Mouse (Mus musculus) forebrain, embryonic 13.5 days (tissue): ENCODE data around the gene Obscn. TPM values are rescaled to one million over a fixed set of nuclear protein-coding genes. Genes with fewer than 3 reads are reported as not detected.

Experiments used
- ATAC-seq: fragments of 200-750 bp; cut with Nextera tagmentation; 2 replicates; pipeline ENCODE4 v1.8.0; 2017
- H3K27ac ChIP-seq: fragments of 300-500 bp; sonication (generic); 2 replicates; pipeline ENCODE4 v1.5.1; 2015; ENCODE audit warnings: inconsistent platforms, mild to moderate bottlenecking, moderate library complexity
- H3K27me3 ChIP-seq: fragments of 300-500 bp; sonication (generic); 2 replicates; pipeline ENCODE4 v1.6.1; 2015; ENCODE audit warnings: mild to moderate bottlenecking, inconsistent platforms
- H3K36me3 ChIP-seq: fragments of 300-500 bp; sonication (generic); 2 replicates; pipeline ENCODE4 v1.6.1; 2015; ENCODE audit warnings: mild to moderate bottlenecking, inconsistent platforms; ENCODE audit not compliant: poor library complexity, severe bottlenecking
- H3K4me1 ChIP-seq: fragments of 300-500 bp; sonication (generic); 2 replicates; pipeline ENCODE4 v1.6.1; 2015; ENCODE audit warnings: inconsistent platforms
- H3K4me2 ChIP-seq: fragments of 300-500 bp; sonication (generic); 2 replicates; pipeline ENCODE4 v1.6.1; 2015; ENCODE audit warnings: inconsistent platforms, mild to moderate bottlenecking, moderate library complexity
- H3K4me3 ChIP-seq: fragments of 300-500 bp; sonication (generic); 2 replicates; pipeline ENCODE4 v1.5.1; 2015; ENCODE audit warnings: mild to moderate bottlenecking, inconsistent platforms
- H3K9ac ChIP-seq: fragments of 300-500 bp; sonication (generic); 2 replicates; pipeline ENCODE4 v1.6.1; 2015; ENCODE audit warnings: mild to moderate bottlenecking, inconsistent platforms
- H3K9me3 ChIP-seq: fragments of 300-500 bp; sonication (generic); replicated peaks from 2 replicates; pipeline ENCODE4 v1.6.1; 2016; ENCODE audit warnings: inconsistent platforms
- WGBS: fragments of 180-500 bp; shearing (Covaris S2); methylation state at CpG from one replicate; pipeline ENCODE4 v1.1.7; 2015; 5-methylcytosine and 5-hydroxymethylcytosine counted together
- polyA plus RNA-seq: library from polyadenylated mRNA; unstranded; fragments of >200 nt; fragmentation: Nextera tagmentation; extraction: Ambion mirVana; gene quantifications from 2 replicates; pipeline ENCODE4 v1.2.1, GENCODE M21; 2015

Obscn gene
- polyA plus RNA-seq, 1 experiment from 2014 or later: 0.04 TPM

DNA sequence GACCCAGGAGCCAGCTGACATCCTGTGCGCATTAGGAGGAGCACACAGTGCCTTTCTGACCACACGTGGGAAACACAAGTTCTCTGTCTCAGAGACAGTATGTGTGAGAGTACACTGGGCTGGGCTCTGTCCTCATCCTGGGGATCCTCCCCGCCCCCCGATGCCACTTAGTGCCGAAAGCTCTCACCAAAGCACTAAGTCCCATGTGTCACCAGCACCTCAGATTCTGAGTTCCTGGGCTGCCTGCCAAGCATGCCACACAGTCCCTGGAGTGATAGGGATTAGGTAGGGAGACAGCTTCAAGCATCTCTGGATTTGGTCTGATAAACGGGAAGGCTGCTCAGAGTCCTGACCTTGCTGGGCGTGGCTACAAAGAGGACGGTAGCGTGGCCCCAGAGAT lies 145.4 kb downstream of the Obscn start:
- no peak for ATAC-seq
- H3K4me2 ChIP-seq: no peak overlapping the region
- no peak overlapping the region for H3K9ac ChIP-seq
- no peaks in the 10 kb centered on the region for H3K9me3 ChIP-seq
- H3K27me3 ChIP-seq: peaks cover 24% of the 10 kb centered on the region
- WGBS: 83% methylated on average over 9 of the region's 9 CpGs
- peaks cover 57% of the 10 kb centered on the region for H3K36me3 ChIP-seq
- no peaks in the 10 kb centered on the region; the same call in 1 of the 2 replicates for H3K4me1 ChIP-seq
- H3K27ac ChIP-seq: no peak overlapping the region
- no peak overlapping the region for H3K4me3 ChIP-seq

DNA sequence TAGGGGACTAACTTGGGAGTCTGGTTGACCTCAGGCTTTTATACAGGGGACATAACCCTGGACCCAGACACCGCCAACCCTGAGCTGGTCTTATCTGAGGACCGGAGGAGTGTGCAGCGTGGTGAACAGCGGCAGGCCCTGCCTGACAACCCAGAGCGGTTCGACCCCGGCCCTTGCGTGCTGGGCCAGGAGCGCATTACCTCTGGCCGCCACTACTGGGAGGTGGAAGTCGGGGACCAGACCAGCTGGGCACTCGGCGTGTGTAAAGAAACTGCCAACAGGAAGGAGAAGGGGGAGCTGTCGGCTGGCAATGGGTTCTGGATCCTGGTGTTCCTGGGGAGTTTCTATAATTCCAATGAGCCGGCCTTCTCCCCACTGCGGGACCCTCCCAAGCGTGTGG lies 146.1 kb downstream of the Obscn start:
- Histone ChIP-seq H3K4me2 (no peak overlapping the region), H3K9me3 (no peaks in the 10 kb centered on the region), H3K36me3 (peaks cover 63% of the 10 kb centered on the region), H3K4me3 (no peak overlapping the region), H3K4me1 (no peaks in the 10 kb centered on the region; the same call in 1 of the 2 replicates), H3K27ac (no peak overlapping the region), H3K27me3 (peaks cover 17% of the 10 kb centered on the region), H3K9ac (no peak overlapping the region)
- 89% methylated on average over 17 of the region's 17 CpGs for WGBS
- no peak for ATAC-seq

DNA sequence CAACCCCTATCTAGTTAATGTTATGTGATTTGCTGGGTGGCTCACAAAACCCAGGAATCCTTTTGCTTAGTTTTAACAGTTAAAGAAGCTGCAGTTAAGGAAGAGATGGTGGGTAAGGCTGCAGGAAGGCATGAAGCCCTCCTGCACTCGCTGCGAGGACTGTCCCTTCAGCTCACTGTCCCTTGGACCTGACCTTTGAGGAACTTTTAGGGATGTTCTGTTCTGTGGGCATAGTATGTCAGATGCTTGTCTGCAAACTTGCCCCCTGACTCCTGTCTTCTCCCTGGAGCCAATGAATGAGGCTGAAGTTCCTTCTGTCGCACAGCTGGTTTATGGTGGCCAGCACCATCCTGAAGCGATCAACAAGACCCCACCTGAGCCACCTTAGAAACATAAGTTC lies 147.0 kb downstream of the Obscn start:
- no peak overlapping the region for H3K4me2 ChIP-seq
- no peaks in the 10 kb centered on the region; the same call in 1 of the 2 replicates for H3K4me1 ChIP-seq
- WGBS: 95% methylated on average over 4 of the region's 4 CpGs
- H3K4me3 ChIP-seq: no peak overlapping the region
- no peaks in the 10 kb centered on the region for H3K9me3 ChIP-seq
- no peak overlapping the region for H3K27ac ChIP-seq
- H3K36me3 ChIP-seq: peaks cover 73% of the 10 kb centered on the region
- H3K27me3 ChIP-seq: peaks cover 11% of the 10 kb centered on the region
- H3K9ac ChIP-seq: no peak overlapping the region
- ATAC-seq: no peak

DNA sequence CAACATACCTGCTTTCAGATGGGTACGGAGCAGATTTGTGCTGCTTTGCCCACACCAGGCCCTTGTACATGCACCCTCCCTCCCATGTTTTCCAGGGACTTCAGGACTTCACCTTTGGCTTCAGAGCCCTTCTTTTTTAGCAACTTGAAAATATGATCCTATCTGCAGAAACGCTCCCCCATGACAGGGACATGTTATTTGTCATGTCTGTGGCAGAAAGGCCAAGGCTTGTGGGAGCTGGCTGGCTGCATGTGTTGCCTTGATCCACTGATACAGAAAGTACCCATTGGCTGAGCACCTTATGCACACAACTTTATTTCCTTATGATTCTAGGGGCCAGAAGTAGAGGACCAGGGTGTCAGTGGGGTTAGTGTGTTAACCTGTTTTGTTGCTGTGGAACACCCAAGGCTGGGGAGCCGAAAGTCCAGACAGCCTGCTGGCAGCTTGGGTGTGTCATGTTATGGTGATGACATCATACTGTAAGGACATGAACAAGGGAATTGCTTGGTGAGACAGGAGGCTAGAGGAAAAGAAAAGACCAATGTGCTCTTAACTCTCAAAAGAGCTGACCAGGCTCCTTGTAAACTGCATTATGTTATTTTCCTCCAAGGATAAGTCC lies 150.8 kb downstream of the Obscn start:
- Histone ChIP-seq H3K4me1 (peaks cover 13% of the 10 kb centered on the region), H3K9ac (no peak overlapping the region), H3K27me3 (no peaks in the 10 kb centered on the region), H3K36me3 (peaks cover 83% of the 10 kb centered on the region), H3K4me3 (no peak overlapping the region), H3K4me2 (no peak overlapping the region), H3K9me3 (no peaks in the 10 kb centered on the region), H3K27ac (no peak overlapping the region)
- ATAC-seq: no peak
- WGBS: 94% methylated on average over 3 of the region's 3 CpGs

DNA sequence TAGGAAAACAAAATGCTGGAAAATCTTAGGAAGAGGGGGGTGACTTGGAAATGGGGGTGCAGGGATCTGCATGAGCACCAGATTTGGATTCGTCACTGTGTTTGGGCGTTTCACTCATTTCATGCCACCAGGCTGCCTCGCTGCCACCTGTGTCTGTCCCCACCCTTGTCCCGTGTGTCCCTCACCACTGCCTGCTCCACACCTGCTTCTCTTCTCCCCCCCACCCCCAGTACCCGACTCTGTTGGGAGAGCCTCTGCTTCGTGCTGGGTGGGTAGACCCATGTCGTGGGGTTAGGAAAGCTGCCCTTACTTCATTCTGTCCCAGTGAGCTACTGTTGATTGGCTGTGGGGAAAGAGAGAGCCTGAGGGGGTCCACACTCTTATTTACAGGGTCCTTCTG lies 151.5 kb downstream of the Obscn start:
- no peak overlapping the region; the same call in 1 of the 2 replicates for H3K9ac ChIP-seq
- peaks cover 76% of the 10 kb centered on the region for H3K36me3 ChIP-seq
- WGBS: 91% methylated on average over 7 of the region's 7 CpGs
- no peak overlapping the region for H3K4me2 ChIP-seq
- no peak for ATAC-seq
- no peak overlapping the region for H3K27ac ChIP-seq
- no peaks in the 10 kb centered on the region for H3K9me3 ChIP-seq
- H3K27me3 ChIP-seq: no peaks in the 10 kb centered on the region
- H3K4me3 ChIP-seq: no peak overlapping the region
- H3K4me1 ChIP-seq: peaks cover 20% of the 10 kb centered on the region

DNA sequence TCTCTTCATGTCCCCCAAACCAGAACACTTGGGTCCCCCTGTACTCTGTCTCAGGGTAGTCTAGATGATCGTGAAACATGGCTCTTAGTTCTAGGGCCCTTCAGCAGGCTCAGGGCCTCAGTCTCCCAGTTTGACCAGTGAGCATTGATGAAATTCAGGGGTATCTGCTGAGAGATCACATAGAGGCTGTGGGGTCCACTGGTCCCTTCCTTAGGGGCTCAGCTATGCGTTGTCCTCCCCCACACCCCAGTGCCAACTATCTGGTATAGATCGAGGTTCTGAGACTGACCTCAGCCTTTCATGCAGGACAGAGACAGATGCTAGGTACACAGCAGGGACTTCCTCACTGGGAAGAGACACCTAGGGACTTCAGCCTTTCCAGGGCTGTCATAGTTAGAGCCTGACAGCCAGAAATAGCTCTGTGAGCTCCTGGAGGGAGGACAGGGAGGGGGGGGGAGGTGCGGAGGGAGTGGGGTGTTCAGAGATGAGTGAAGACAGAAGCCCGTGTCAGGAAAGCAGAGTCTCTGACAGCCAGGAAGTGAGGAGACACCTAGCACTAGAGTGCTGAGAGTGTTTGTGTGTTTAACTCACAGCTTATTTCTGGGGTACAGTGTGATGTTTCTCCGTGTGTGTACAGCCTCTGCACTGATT lies 152.4 kb downstream of the Obscn start:
- 89% methylated on average over 6 of the region's 6 CpGs for WGBS
- H3K9me3 ChIP-seq: no peaks in the 10 kb centered on the region
- H3K4me3 ChIP-seq: no peak overlapping the region
- no peak overlapping the region for H3K4me2 ChIP-seq
- peaks cover 29% of the 10 kb centered on the region for H3K4me1 ChIP-seq
- no peak for ATAC-seq
- no peak overlapping the region; the same call in 1 of the 2 replicates for H3K9ac ChIP-seq
- no peak overlapping the region for H3K27ac ChIP-seq
- H3K27me3 ChIP-seq: no peaks in the 10 kb centered on the region
- H3K36me3 ChIP-seq: peaks cover 67% of the 10 kb centered on the region

DNA sequence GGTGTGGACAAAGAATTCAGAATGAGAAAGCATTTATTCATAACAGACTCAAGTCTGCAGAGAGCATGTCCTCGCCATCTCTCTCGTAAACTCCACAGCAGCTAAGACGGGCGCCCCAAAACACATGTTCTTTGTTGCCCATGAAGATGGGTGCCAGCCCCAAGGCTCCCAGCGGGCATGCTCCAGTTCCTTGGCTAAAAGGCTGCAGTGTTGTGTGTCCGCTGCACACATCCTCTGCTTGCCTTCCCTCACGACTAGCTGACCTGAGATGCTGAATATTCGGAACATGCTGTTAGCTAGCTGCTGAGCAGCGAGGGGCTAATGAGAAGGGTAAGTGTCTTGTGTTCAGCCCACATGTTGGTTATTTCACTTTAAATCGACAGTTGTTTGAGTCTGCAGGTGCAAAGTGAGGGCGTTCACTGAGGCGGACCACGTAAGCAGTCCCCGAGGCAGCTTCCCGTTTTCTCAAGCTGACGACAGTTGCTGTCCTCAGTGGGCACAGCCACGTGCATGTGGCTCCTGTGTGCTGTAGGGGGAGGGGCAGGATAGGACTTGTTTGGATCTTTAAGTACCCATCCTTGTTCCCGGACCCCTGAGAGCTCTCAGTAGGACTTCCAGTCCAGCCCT lies 153.6 kb downstream of the Obscn start:
- Histone ChIP-seq H3K27me3 (no peaks in the 10 kb centered on the region), H3K9me3 (no peaks in the 10 kb centered on the region), H3K4me3 (no peak overlapping the region), H3K36me3 (peaks cover 55% of the 10 kb centered on the region), H3K27ac (no peak overlapping the region), H3K4me2 (no peak overlapping the region), H3K9ac (no peak overlapping the region), H3K4me1 (peaks cover 33% of the 10 kb centered on the region)
- WGBS: 89% methylated on average over 18 of the region's 18 CpGs
- ATAC-seq: no peak

DNA sequence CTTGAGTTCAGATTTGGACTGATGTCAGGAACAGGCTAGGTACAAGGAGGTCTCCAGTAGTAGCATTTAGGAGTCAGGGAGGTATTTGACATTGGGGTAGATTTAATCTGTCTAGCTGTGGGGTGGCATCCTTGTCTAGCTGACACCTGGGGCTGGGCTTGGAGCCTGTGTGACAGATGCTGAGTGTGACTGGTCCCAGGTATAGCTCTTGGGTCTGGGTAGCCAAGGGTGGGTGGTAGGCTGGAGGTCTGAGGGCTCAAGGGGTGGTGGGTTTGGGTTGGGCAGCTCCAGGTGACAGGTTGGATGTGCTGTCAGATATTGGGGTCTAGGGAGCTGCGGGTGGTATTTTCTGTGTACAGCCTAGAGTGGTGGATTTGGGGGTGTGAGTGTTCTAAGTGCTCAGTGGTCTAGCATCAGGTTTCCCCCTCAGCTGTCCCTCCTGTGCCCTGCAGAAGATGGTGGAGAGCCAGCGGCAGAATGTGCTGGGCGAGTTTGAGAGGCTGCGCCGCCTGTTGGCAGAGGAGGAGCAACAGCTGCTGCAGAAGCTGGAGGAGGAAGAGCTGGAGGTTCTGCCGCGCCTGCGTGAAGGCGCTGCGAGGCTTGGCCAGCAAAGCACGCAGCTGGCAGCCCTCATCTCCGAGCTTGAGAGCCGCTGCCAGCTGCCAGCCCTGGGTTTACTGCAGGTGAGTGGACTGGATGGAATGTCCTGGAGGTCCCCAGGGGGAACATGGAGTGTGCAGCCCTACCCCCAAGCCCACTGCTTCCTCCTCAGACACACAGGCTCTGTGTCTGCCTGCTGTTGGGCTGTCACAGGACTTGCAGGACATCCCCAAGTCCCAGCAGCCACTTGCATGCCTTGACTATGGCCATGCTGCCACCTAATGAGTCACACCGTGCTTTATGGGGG lies 154.4 kb downstream of the Obscn start:
- WGBS: 61% methylated on average over 14 of the region's 14 CpGs
- H3K4me3 ChIP-seq: no peak overlapping the region
- no peak overlapping the region for H3K27ac ChIP-seq
- ATAC-seq: no peak
- H3K4me2 ChIP-seq: no peak overlapping the region
- H3K36me3 ChIP-seq: peaks cover 47% of the 10 kb centered on the region
- no peaks in the 10 kb centered on the region for H3K9me3 ChIP-seq
- H3K4me1 ChIP-seq: peaks cover 38% of the 10 kb centered on the region
- no peaks in the 10 kb centered on the region for H3K27me3 ChIP-seq
- no peak overlapping the region for H3K9ac ChIP-seq

DNA sequence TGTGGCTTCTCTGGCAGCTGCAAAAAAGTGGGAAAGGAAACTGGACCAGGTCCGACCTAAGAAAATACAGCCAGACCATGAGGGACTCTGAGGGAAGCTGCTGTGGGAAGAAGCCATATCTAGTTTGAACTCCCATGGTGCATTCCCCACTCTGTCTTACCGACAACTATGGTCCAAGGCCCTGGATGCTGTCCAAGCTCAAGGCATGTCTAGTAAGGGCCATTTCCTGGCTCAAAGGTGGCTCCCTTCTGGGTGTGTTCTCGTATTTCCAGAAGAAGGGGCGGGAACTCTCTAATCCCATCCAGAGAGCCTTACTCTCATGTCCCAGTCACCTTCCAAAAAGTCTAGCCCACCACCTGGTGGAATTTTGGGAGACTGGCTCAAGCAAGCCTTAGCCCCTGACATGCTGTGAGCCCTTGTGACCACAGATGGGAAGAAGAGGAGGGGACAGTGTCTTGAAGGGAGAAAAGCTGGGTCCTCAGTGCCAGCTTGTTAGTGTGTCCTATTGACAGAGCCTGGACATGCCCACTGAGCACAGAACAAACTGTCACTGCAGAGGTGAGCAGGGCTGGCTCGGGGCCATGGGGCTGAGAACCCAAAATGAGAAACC lies 155.7 kb downstream of the Obscn start:
- ATAC-seq: no peak
- H3K36me3 ChIP-seq: peaks cover 34% of the 10 kb centered on the region
- H3K4me3 ChIP-seq: no peak overlapping the region
- H3K27me3 ChIP-seq: no peaks in the 10 kb centered on the region
- H3K9ac ChIP-seq: no peak overlapping the region
- peak overlapping the region; percentile 100 for H3K4me2 ChIP-seq
- H3K9me3 ChIP-seq: no peaks in the 10 kb centered on the region
- 68% methylated on average over 5 of the region's 5 CpGs for WGBS
- no peak overlapping the region for H3K27ac ChIP-seq
- peaks cover 46% of the 10 kb centered on the region for H3K4me1 ChIP-seq

DNA sequence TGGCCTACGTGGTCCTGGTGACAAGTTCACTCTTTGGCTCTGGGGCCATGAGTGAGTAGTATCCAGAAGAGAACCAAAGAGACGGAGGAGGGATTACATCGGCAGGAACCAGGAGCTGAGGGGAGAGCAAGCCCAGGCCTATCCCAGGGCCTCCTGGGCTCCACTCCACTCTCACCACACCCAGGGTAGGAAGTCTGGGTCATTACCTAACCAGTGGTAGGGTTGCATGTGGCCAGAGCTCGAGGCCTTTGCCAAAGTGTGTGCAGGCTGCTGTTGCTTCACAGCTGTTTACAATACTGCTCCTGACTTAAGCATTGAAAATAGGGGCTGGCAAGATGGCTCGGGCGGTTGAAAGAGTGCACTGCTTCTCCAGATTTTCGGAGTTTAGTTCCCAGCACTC lies 156.5 kb downstream of the Obscn start:
- Histone ChIP-seq H3K27me3 (no peaks in the 10 kb centered on the region), H3K9me3 (no peaks in the 10 kb centered on the region), H3K27ac (no peak overlapping the region), H3K36me3 (peaks cover 28% of the 10 kb centered on the region), H3K4me3 (peak overlapping the region; percentile 97), H3K4me1 (peaks cover 49% of the 10 kb centered on the region), H3K9ac (peak overlapping the region; percentile 90), H3K4me2 (peak overlapping the region; percentile 100)
- WGBS: 82% methylated on average over 7 of the region's 7 CpGs
- no peak for ATAC-seq

DNA sequence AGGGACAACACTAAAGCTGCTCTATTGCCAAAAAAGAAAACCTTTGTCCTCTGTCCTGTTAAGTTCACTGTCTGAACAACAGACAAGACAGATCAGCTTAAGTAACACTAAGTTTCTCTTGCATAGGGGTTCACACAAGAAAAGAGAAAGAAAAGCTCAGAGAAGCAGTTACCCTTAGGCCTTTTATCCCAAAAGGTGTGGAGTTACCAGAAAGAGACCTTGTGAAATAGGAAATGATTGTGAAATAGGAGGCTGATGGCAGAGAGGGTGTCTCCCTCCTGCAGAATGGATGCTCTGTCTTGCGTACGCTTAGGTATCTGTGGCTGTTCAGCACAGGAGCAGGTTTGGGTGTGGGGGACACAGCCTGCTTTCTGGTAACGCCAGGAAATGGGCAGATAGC lies 157.0 kb downstream of the Obscn start:
- no peak overlapping the region for H3K27ac ChIP-seq
- H3K27me3 ChIP-seq: no peaks in the 10 kb centered on the region
- no peak for ATAC-seq
- H3K4me2 ChIP-seq: peak overlapping the region; percentile 100
- H3K9me3 ChIP-seq: no peaks in the 10 kb centered on the region
- peak overlapping the region; percentile 97 for H3K4me3 ChIP-seq
- peak overlapping the region; percentile 90 for H3K9ac ChIP-seq
- H3K4me1 ChIP-seq: peaks cover 53% of the 10 kb centered on the region
- H3K36me3 ChIP-seq: peaks cover 28% of the 10 kb centered on the region
- WGBS: 88% methylated on average over 3 of the region's 3 CpGs
